Mouse (Mus musculus): ENCODE measurements around the gene Th. TPM values are rescaled to one million over a fixed set of nuclear protein-coding genes. Genes with fewer than 3 reads are reported as not detected.

Th gene
- polyA plus RNA-seq, 1 experiment from 2014 or later: 8.0 TPM

GRCm38 (mm10) chr7:142897471-142897870 lies 33.5 kb downstream of the Th start:
- no peak overlapping the region for H3K27ac ChIP-seq
- H3K9ac ChIP-seq: no peak overlapping the region
- H3K4me2 ChIP-seq: no peak overlapping the region
- WGBS: 74% methylated on average over 1 of the region's 1 CpGs
- no peak for ATAC-seq
- peaks cover 29% of the 10 kb centered on the region for H3K4me1 ChIP-seq
- peaks cover 52% of the 10 kb centered on the region for H3K27me3 ChIP-seq
- no peaks in the 10 kb centered on the region for H3K9me3 ChIP-seq (replicated peaks)
- H3K4me3 ChIP-seq: no peak overlapping the region
- no peaks in the 10 kb centered on the region for H3K36me3 ChIP-seq (ENCODE audit: poor library complexity, severe bottlenecking)

GRCm38 (mm10) chr7:142895901-142896665 lies 34.8 kb downstream of the Th start:
- Histone ChIP-seq H3K27ac (no peak overlapping the region), H3K36me3 (ENCODE audit: poor library complexity, severe bottlenecking) (no peaks in the 10 kb centered on the region), H3K9ac (no peak overlapping the region), H3K4me1 (peaks cover 15% of the 10 kb centered on the region), H3K27me3 (peaks cover 41% of the 10 kb centered on the region), H3K9me3 (replicated peaks) (no peaks in the 10 kb centered on the region), H3K4me3 (no peak overlapping the region), H3K4me2 (no peak overlapping the region)
- no peak for ATAC-seq
- WGBS: 67% methylated on average over 10 of the region's 10 CpGs

- no peaks in the 10 kb centered on the region for H3K9me3 ChIP-seq (replicated peaks)
- 83% methylated on average over 18 of the region's 18 CpGs for WGBS
- no peak overlapping the region for H3K9ac ChIP-seq
- H3K36me3 ChIP-seq (ENCODE audit: poor library complexity, severe bottlenecking): no peaks in the 10 kb centered on the region
- no peak overlapping the region for H3K27ac ChIP-seq
- H3K4me3 ChIP-seq: no peak overlapping the region
- peaks cover 33% of the 10 kb centered on the region for H3K27me3 ChIP-seq
- no peak overlapping the region for H3K4me2 ChIP-seq
- no peak for ATAC-seq
- H3K4me1 ChIP-seq: peaks cover 9% of the 10 kb centered on the region
Observed at GRCm38 (mm10) chr7:142895223-142895840, 35.6 kb downstream of the Th start.

- Histone ChIP-seq H3K4me1 (peaks cover 2% of the 10 kb centered on the region), H3K9ac (no peak overlapping the region), H3K4me2 (no peak overlapping the region), H3K4me3 (no peak overlapping the region), H3K27ac (no peak overlapping the region), H3K9me3 (replicated peaks) (no peaks in the 10 kb centered on the region), H3K27me3 (peaks cover 27% of the 10 kb centered on the region), H3K36me3 (ENCODE audit: poor library complexity, severe bottlenecking) (no peaks in the 10 kb centered on the region)
- ATAC-seq: peak; percentile 70
- 5% methylated on average over 3 of the region's 3 CpGs for WGBS
Observed at GRCm38 (mm10) chr7:142894669-142895068, 36.3 kb downstream of the Th start.

GRCm38 (mm10) chr7:142893721-142894639 lies 36.9 kb downstream of the Th start:
- peak; percentile 41; the same call in 1 of the 2 replicates for ATAC-seq
- peaks cover 20% of the 10 kb centered on the region for H3K27me3 ChIP-seq
- H3K4me1 ChIP-seq: no peaks in the 10 kb centered on the region; the same call in 1 of the 2 replicates
- H3K4me3 ChIP-seq: no peak overlapping the region
- no peak overlapping the region for H3K9ac ChIP-seq
- no peak overlapping the region for H3K27ac ChIP-seq
- WGBS: 67% methylated on average over 12 of the region's 12 CpGs
- H3K36me3 ChIP-seq (ENCODE audit: poor library complexity, severe bottlenecking): no peaks in the 10 kb centered on the region
- no peaks in the 10 kb centered on the region for H3K9me3 ChIP-seq (replicated peaks)
- no peak overlapping the region for H3K4me2 ChIP-seq

GRCm38 (mm10) chr7:142893296-142893695 lies 37.6 kb downstream of the Th start:
- Histone ChIP-seq H3K27ac (no peak overlapping the region), H3K9ac (no peak overlapping the region), H3K9me3 (replicated peaks) (no peaks in the 10 kb centered on the region), H3K36me3 (ENCODE audit: poor library complexity, severe bottlenecking) (no peaks in the 10 kb centered on the region), H3K4me1 (no peaks in the 10 kb centered on the region; the same call in 1 of the 2 replicates), H3K4me2 (no peak overlapping the region), H3K27me3 (peaks cover 13% of the 10 kb centered on the region), H3K4me3 (no peak overlapping the region)
- WGBS: 87% methylated on average over 6 of the region's 6 CpGs
- ATAC-seq: no peak

GRCm38 (mm10) chr7:142869419-142870163 lies 61.3 kb downstream of the Th start:
- no peak for ATAC-seq
- no peak overlapping the region for H3K27ac ChIP-seq
- no peaks in the 10 kb centered on the region for H3K9me3 ChIP-seq (replicated peaks)
- no peak overlapping the region for H3K4me2 ChIP-seq
- H3K4me1 ChIP-seq: 0 out of 2 replicates have a peak, but pooled peaks cover 3% of the 10 kb centered on the region
- H3K27me3 ChIP-seq: no peaks in the 10 kb centered on the region
- no peak overlapping the region for H3K9ac ChIP-seq
- no peaks in the 10 kb centered on the region for H3K36me3 ChIP-seq (ENCODE audit: poor library complexity, severe bottlenecking)
- no peak overlapping the region for H3K4me3 ChIP-seq
- whole genome bisulfite sequencing: 0% methylated on average over 4 of the region's 4 CpGs

GRCm38 (mm10) chr7:142850681-142851080 lies 80.2 kb downstream of the Th start:
- no peak overlapping the region for H3K27ac ChIP-seq
- H3K4me1 ChIP-seq: no peaks in the 10 kb centered on the region
- no peak overlapping the region for H3K9ac ChIP-seq
- H3K9me3 ChIP-seq (replicated peaks): no peaks in the 10 kb centered on the region
- no peak for ATAC-seq
- 19% methylated on average over 6 of the region's 6 CpGs for WGBS
- no peaks in the 10 kb centered on the region for H3K36me3 ChIP-seq (ENCODE audit: poor library complexity, severe bottlenecking)
- H3K27me3 ChIP-seq: no peaks in the 10 kb centered on the region
- H3K4me3 ChIP-seq: no peak overlapping the region
- H3K4me2 ChIP-seq: no peak overlapping the region

Other genes with a start within 250 kb of the Th start
- not detected in 2 replicates for gene Ins2, start 187.7 kb downstream of the Th start, polyA plus RNA-seq (2015; fragmentation: Nextera tagmentation; extraction: Ambion mirVana)
- 0.21 TPM in 1 of 2 replicates, not detected in the other for gene Ascl2, start 38.1 kb upstream of the Th start, polyA plus RNA-seq (2015; fragmentation: Nextera tagmentation; extraction: Ambion mirVana)
- gene Tspan32, start 73.9 kb upstream of the Th start, polyA plus RNA-seq (2015; fragmentation: Nextera tagmentation; extraction: Ambion mirVana): 0.81 and 0.83 TPM in 2 replicates
- 217 and 236 TPM in 2 replicates for gene Cd81, start 121.6 kb upstream of the Th start, polyA plus RNA-seq (2015; fragmentation: Nextera tagmentation; extraction: Ambion mirVana)
- 108 and 122 TPM in 2 replicates for gene Tssc4, start 138.1 kb upstream of the Th start, polyA plus RNA-seq (2015; fragmentation: Nextera tagmentation; extraction: Ambion mirVana)
- 1.3 and 1.7 TPM in 2 replicates for gene Trpm5, start 163.5 kb upstream of the Th start, polyA plus RNA-seq (2015; fragmentation: Nextera tagmentation; extraction: Ambion mirVana)
- gene Kcnq1, start 175.2 kb upstream of the Th start, polyA plus RNA-seq (2015; fragmentation: Nextera tagmentation; extraction: Ambion mirVana): 0.48 and 1.2 TPM in 2 replicates

Data from forebrain, embryonic 13.5 days (tissue).